Mouse (Mus musculus) myocyte (in vitro differentiated cells): Measurements from ENCODE around the gene Amn.

ENCODE experiments used
- CEBPB ChIP-seq: IDR thresholded peaks from 2 replicates; pipeline ENCODE4 v1.6.1; 2011; ENCODE audit warnings: mild to moderate bottlenecking, moderate library complexity; ENCODE audit not compliant: poor library complexity, insufficient read depth, severe bottlenecking
- E2F4 ChIP-seq: IDR thresholded peaks from one replicate; pipeline ENCODE4 v1.6.1; 2011; ENCODE audit warnings: mild to moderate bottlenecking, control low read depth, moderate library complexity; ENCODE audit not compliant: insufficient read depth
- MAX ChIP-seq: IDR thresholded peaks from one replicate; pipeline ENCODE4 v1.6.1; 2011; ENCODE audit warnings: low read depth, mild to moderate bottlenecking, control low read depth
- MYOD1 ChIP-seq, 3 experiments: IDR thresholded peaks; one replicate each; pipeline ENCODE4 v1.6.1; 2011; ENCODE audit warnings: control low read depth in 2 of 3, low read depth in 2 of 3, mild to moderate bottlenecking in 2 of 3, moderate library complexity in 1 of 3; ENCODE audit not compliant: insufficient read length in 2 of 3, control insufficient read depth in 1 of 3
- MYOG ChIP-seq, 3 experiments: IDR thresholded peaks; one replicate each; pipeline ENCODE4 v1.6.1; 2011; ENCODE audit warnings: control low read depth in 2 of 3, low read depth in 2 of 3, mild to moderate bottlenecking in 2 of 3; ENCODE audit not compliant: insufficient read length in 2 of 3, control insufficient read depth in 1 of 3, insufficient read depth in 1 of 3
- POLR2A ChIP-seq: IDR thresholded peaks from one replicate; pipeline ENCODE4 v1.6.1; 2011; ENCODE audit warnings: low read depth, mild to moderate bottlenecking, control low read depth, moderate library complexity; ENCODE audit not compliant: insufficient read length
- POLR2AphosphoS2 ChIP-seq: IDR thresholded peaks from one replicate; pipeline ENCODE4 v1.6.1; 2011; ENCODE audit warnings: low read depth, control low read depth; ENCODE audit not compliant: insufficient read length
- REST ChIP-seq: IDR thresholded peaks from one replicate; pipeline ENCODE4 v1.6.1; 2011; ENCODE audit warnings: mild to moderate bottlenecking, control low read depth, moderate library complexity; ENCODE audit not compliant: insufficient read depth, insufficient read length
- TCF12 ChIP-seq: IDR thresholded peaks from one replicate; pipeline ENCODE4 v1.6.1; 2011; ENCODE audit warnings: mild to moderate bottlenecking, control low read depth; ENCODE audit not compliant: poor library complexity, insufficient read depth, severe bottlenecking
- TCF3 ChIP-seq: IDR thresholded peaks from one replicate; pipeline ENCODE4 v1.6.1; 2011; ENCODE audit warnings: low read depth, control low read depth; ENCODE audit not compliant: insufficient read length
- USF1 ChIP-seq: IDR thresholded peaks from one replicate; pipeline ENCODE4 v1.6.1; 2011; ENCODE audit warnings: low read depth, mild to moderate bottlenecking, control low read depth, moderate library complexity

DNA sequence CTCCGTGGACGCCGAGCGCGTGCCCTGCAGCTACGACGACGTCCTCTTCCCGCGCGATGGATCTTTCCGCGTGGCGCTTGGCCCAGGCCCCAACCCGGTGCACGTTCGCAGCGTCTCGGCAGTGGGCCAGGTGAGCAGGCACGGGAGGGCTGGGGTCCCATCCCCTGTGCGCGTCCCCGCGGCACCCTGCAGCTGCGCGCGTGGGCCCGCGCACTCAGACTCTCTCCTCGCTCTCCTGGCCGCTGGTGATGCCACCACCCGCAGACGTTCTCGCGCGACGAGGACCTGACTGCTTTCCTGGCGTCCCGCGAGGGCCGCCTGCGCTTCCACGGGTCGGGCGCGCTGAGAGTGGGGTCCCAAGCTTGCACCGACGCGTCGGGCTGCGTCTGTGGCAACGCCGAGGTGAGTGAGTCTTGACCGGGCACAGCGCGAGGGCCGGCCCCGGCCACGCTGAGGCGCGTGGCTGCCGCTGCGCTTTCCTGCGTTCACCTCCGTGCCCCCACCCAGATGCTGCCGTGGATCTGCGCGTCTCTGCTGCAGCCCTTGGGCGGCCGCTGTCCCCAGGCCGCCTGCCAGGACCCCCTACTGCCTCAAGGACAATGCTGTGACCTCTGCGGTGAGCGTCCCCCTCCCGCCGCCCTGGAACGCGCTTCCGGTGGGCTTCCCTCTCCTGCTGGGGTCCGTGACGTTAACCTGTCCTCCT is 3.7 kb downstream of the Amn start:
- TF ChIP-seq POLR2A (no peak), MYOD1 (IDR thresholded peaks at IDR 0.05; ENCODE audit: control insufficient read depth in 1 of 3, insufficient read length in 2 of 3, low read depth in 2 of 3) (no peak), MAX (no peak), TCF12 (no peak), E2F4 (no peak), CEBPB (no peak), TCF3 (no peak), USF1 (no peak), POLR2AphosphoS2 (no peak), MYOG (IDR thresholded peaks at IDR 0.05; ENCODE audit: control insufficient read depth in 1 of 3, insufficient read depth in 1 of 3, insufficient read length in 2 of 3, low read depth in 2 of 3) (no peak), REST (no peak)
